Mouse (Mus musculus) heart, embryonic 13.5 days (tissue): ENCODE data around the gene Zfp36l2. TPM values are rescaled to one million over a fixed set of nuclear protein-coding genes. Genes with fewer than 3 reads are reported as not detected.
A peak's percentile ranks its signal among the peaks of the same experiment; 100 is the strongest.

Experiments
- ATAC-seq: fragments of 200-750 bp; cut with Nextera tagmentation; 2 replicates; pipeline ENCODE4 v1.8.0; 2017; ENCODE audit warnings: moderate TSS enrichment; ENCODE audit not compliant: insufficient number of reproducible peaks, low FRiP score, low TSS enrichment; ENCODE audit errors: extremely low read depth
- H3K27ac ChIP-seq: fragments of 300-500 bp; sonication (generic); replicated peaks from 2 replicates; pipeline ENCODE4 v1.5.1; 2015; ENCODE audit warnings: moderate library complexity, mild to moderate bottlenecking, inconsistent platforms
- H3K27me3 ChIP-seq: fragments of 300-500 bp; sonication (generic); replicated peaks from 2 replicates; pipeline ENCODE4 v1.6.1; 2015; ENCODE audit warnings: mild to moderate bottlenecking, inconsistent platforms
- H3K36me3 ChIP-seq: fragments of 300-500 bp; sonication (generic); 2 replicates; pipeline ENCODE4 v1.6.1; 2015; ENCODE audit warnings: mild to moderate bottlenecking, inconsistent platforms
- H3K4me1 ChIP-seq: fragments of 300-500 bp; sonication (generic); 2 replicates; pipeline ENCODE4 v1.6.1; 2015; ENCODE audit warnings: inconsistent platforms
- H3K4me2 ChIP-seq: fragments of 300-500 bp; sonication (generic); 2 replicates; pipeline ENCODE4 v1.6.1; 2015; ENCODE audit warnings: inconsistent platforms, mild to moderate bottlenecking, moderate library complexity
- H3K4me3 ChIP-seq: fragments of 300-500 bp; sonication (generic); 2 replicates; pipeline ENCODE4 v1.5.1; 2015; ENCODE audit warnings: moderate library complexity, mild to moderate bottlenecking, inconsistent platforms
- H3K9ac ChIP-seq: fragments of 300-500 bp; sonication (generic); 2 replicates; pipeline ENCODE4 v1.6.1; 2015; ENCODE audit warnings: inconsistent platforms, mild to moderate bottlenecking, moderate library complexity
- H3K9me3 ChIP-seq: fragments of 300-500 bp; sonication (generic); 2 replicates; pipeline ENCODE4 v1.6.1; 2016; ENCODE audit warnings: inconsistent platforms
- WGBS: fragments of 180-500 bp; shearing (Covaris S2); methylation state at CpG from one replicate; pipeline ENCODE4 v1.1.7; 2015; ENCODE audit warnings: mixed read lengths; 5-methylcytosine and 5-hydroxymethylcytosine counted together
- polyA plus RNA-seq: library from polyadenylated mRNA; unstranded; fragments of >200 nt; fragmentation: Nextera tagmentation; extraction: Ambion mirVana; gene quantifications from 2 replicates; pipeline ENCODE4 v1.2.1, GENCODE M21; 2015

Gene Zfp36l2
- polyA plus RNA-seq, 1 experiment from 2014 or later: 6.2 TPM

DNA sequence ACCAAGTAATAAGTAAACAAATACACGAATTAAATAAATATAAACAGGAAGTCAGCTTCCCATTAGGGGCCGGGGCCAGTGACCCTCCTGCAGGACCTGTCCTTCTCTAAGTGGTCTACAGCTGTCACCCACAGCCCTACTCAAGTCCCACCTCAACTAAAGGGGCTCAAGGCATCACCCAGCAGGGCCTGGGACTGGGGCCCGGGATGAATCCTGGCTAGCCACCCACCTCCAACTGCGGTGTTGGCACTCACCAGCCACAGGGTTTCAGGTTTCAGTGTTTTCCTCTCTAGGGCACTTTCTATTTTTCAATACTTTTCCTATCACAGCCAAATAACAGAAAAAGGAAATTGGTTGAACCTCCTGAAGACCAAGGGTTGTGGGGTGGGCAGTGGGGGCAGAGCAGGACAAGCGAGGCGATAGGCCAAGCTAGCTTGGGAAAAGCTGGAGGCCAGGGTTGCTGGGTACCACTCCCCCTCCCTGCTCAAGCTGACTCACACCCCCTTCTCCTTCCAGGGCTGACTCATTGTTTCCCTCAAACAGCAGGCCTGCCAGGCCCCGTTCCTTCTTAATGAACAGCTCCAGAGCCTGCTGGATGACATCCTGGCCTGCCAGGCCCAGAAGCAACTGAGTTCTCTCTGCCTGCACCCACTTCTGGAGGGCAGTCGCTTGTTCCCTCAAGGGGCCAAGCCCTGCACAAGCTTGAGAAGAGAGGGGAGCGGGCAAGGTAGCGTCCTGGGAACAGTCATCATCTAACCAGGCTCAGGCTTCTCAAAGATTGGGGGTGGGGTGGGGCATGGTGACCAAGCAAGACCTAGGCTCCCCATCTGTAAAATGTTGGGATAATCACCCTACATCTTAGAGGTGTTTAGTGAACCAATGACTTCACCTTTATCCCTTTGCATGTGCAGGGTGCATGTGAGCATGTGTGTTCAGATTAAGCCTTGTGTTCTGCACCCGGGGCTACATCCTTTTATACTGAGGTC, 39.0 kb downstream of the Zfp36l2 start:
- Histone ChIP-seq H3K4me3 (no peak overlapping the region), H3K4me1 (peaks cover 93% of the 10 kb centered on the region), H3K27me3 (no peaks in the 10 kb centered on the region), H3K36me3 (no peaks in the 10 kb centered on the region), H3K27ac (peak overlapping the region; percentile 85), H3K4me2 (peak overlapping the region; percentile 41), H3K9me3 (no peaks in the 10 kb centered on the region), H3K9ac (peak overlapping the region; percentile 59)
- 24% methylated on average over 11 of the region's 11 CpGs for WGBS
- peak; percentile 78 for ATAC-seq

DNA sequence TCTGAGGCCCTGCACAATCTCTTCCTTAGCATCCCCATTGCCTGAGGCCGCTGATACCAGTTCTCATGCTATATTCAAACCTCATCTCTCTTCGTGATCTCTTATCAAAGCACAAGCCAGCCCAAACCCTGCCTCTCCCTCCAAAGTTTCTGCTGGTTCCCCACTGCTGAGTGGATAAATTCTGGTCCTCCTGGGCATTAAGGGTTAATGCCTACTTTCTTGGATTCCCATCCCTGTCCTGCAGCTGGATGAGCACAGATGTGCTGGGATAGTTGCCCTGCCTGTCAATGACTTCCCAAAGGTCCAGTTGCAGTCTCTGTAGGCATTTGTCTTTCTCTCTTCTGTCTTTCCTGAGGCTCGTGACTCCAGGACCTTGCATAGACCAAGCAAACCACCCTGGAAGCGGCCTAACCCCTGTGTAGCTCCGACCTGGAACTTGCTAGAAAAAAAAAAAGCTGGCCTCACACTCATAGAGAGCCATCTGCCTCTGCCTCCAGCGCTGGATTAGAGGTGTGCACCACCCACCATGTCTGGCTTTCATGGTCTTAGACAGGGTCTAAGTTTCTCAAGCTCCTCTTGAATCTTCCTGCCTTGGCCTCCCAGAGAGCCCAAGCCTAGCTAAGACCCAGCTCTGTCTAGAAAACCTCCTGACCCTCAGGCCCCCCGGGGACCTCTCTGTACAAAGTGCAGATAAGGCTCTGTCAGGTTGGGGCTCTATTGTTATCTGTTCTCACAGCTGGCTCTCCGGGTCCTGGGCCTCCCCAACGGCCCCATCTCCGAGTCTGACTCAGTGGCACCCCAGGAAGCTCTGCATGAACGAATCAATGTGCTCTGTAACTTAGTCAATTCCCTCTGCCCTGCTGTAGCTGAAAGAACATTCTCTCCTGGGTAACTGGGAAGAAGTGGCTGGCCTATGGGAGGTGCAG, 40.3 kb downstream of the Zfp36l2 start:
- 42% methylated on average over 11 of the region's 11 CpGs for WGBS

DNA sequence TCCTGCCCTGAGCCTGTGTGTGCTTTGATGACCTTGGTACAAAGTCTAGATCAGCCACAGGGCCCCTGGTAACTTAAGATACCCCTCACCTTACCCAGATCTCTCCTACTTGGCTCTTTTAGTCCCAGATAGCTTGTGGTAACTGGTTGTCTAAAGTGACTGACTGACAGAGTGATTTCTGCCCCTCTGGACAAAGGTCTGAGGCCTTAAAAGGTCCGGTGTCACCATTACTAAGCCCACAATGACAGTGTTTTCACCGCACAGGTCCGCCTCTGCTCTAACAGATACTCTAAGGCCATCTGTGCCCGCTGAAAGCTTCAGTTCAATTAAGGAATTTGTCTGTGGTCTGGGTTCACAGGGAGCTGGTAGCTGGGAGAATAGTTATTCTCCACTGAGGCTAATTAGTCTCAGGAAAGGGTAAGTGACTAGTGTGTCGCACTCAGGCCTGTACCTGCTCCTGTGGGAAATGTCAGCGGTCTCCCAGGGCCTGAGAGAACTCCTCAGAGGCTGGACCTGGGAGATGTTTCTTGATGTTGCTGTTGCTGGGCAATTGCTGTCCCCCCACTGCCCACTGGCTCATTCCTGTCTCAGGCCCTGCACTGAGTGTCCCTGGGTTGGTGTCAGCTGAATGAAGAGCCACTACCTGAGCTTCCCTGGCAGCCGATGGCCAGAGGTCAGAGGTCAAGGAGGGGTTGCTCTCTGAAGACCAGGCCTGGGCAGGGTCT, 41.1 kb downstream of the Zfp36l2 start:
- Histone ChIP-seq H3K9me3 (no peaks in the 10 kb centered on the region), H3K4me2 (peak overlapping the region; percentile 41), H3K9ac (peak overlapping the region; percentile 65), H3K27ac (peak overlapping the region; percentile 85), H3K27me3 (no peaks in the 10 kb centered on the region), H3K4me3 (no peak overlapping the region; the same call in 1 of the 2 replicates), H3K4me1 (peaks cover 93% of the 10 kb centered on the region), H3K36me3 (no peaks in the 10 kb centered on the region)
- no peak for ATAC-seq
- WGBS: 62% methylated on average over 7 of the region's 7 CpGs

More for the DNA sequence above, 40.3 kb downstream of the Zfp36l2 start:
- Histone ChIP-seq H3K4me1 (peaks cover 93% of the 10 kb centered on the region), H3K27me3 (no peaks in the 10 kb centered on the region), H3K9me3 (no peaks in the 10 kb centered on the region), H3K27ac (peak overlapping the region; percentile 85), H3K9ac (peak overlapping the region; percentile 65), H3K36me3 (no peaks in the 10 kb centered on the region), H3K4me2 (peak overlapping the region; percentile 41), H3K4me3 (no peak overlapping the region; the same call in 1 of the 2 replicates)
- peak; percentile 53 for ATAC-seq

DNA sequence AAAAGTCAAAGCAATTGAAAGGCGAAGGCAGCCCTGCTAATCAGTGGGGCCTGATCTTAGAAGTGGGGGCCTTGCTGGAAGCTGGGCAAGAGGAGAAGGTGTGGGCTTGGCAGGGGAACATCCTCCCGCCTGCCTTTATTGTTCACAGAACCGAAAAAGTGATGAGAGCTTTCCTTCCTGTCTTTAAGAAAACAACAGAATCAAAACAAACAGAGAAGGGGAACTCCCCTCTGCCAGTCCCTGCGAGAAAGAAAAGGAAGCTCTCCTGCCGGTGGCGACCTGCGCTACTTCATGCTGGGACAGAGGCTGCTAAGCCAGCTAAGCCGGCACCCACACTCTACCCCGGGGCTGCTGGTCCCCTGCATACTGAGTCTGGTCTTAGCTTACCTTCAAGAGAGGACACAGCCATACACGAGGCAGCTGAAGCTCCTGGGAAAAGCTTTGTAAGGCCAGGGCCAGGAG, 41.9 kb downstream of the Zfp36l2 start:
- ATAC-seq: no peak

DNA sequence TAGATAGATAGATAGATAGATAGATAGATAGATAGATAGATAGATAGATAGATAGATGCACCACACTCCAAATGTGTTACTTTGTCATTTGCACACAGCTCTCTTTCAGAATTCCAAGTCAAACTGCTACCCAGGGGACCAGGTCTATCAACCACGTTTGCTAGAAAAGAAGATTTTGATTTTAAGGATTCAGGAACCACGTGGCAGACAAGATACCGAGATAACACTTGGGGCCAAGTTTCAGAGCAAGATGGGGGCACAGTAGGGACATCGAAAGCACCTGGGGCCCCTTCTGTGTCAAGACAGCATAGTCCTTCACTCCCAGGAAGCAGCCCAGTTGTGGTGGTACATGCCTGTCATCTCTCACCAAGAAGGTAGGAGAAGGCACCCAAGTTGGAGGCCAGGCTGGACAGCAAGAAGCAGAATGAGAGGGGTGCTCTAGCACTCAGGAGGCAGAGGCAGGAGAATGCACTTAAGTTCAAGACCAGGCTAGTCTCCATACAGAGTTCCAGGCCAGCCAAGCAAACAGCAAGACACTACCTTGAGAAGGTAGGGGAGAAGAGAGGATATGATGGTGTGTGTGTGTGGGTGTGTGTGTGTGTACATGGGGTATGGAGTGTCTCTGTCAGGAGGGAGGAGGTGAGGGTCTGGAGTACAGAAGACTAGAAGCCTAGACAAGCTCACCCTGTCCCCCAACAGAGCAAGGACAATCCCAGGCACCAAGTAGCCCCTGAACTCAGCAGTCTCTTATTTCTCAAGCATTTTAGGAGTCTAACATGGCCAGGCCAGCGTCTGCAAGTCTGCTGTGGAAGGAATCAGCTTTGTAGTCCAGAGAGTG, 42.8 kb downstream of the Zfp36l2 start:
- no peak overlapping the region for H3K4me2 ChIP-seq
- no peak overlapping the region for H3K9ac ChIP-seq
- peak overlapping the region; percentile 85 for H3K27ac ChIP-seq
- H3K4me1 ChIP-seq: peaks cover 97% of the 10 kb centered on the region
- H3K9me3 ChIP-seq: no peaks in the 10 kb centered on the region
- no peaks in the 10 kb centered on the region for H3K36me3 ChIP-seq
- ATAC-seq: no peak
- no peaks in the 10 kb centered on the region for H3K27me3 ChIP-seq
- 75% methylated on average over 5 of the region's 5 CpGs for whole genome bisulfite sequencing
- H3K4me3 ChIP-seq: no peak overlapping the region

More for the DNA sequence above, 41.9 kb downstream of the Zfp36l2 start:
- Histone ChIP-seq H3K27me3 (no peaks in the 10 kb centered on the region), H3K4me3 (no peak overlapping the region), H3K4me2 (peak overlapping the region; percentile 41), H3K36me3 (no peaks in the 10 kb centered on the region), H3K9ac (peak overlapping the region; percentile 53; the same call in 1 of the 2 replicates), H3K27ac (peak overlapping the region; percentile 85), H3K4me1 (peaks cover 96% of the 10 kb centered on the region), H3K9me3 (no peaks in the 10 kb centered on the region)
- 20% methylated on average over 10 of the region's 10 CpGs for WGBS

DNA sequence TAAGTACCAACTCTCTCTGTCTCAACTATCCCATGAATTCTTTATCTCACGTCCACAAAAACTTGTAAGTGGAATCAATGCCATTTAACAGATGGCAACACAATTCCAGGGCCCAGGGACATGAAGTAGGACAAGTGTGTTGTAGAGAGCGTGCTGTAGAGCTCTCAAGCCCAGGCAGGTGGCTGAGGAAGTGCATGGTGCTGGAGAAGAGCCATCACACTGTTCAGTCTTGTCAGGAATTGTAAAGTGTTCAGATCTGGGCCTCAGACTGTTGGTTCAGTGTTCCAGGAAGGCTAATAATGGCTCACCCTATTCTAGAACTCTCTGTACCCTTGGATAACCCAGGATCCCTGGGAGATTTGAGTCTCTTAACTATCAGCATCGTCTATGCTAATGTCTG, 43.6 kb downstream of the Zfp36l2 start:
- Histone ChIP-seq H3K36me3 (no peaks in the 10 kb centered on the region), H3K4me1 (peaks cover 89% of the 10 kb centered on the region)
- 89% methylated on average over 3 of the region's 3 CpGs for WGBS

DNA sequence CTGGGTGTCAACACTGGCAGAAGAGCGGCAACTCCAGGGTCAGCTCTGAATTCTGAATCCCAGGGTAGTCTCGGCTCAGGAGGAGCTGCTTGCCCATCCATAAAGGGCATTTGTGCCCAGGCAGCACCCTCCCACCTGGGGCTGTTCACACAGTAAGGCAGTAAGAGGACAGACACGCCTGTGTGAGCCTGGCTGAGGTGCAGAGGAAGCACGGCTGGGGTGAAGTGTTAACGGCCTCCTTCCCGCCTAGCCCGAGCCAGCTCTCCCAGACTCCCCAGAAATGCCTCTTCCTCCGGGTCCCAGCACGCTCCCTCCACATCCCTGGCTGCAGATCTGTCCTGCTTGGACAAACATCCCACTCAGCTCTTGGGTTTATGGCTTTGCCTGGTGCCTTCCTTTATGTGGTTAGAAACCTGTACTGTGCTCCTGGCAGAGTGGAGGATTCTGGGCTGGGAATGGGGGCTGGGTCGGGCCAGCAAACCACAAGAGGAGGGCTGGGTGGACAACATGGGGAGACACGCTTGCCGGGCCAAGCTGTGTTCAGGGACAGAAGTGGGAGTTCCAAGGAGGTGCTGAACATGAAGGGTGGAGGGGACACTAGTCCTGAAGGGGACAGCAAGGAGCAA, 44.4 kb downstream of the Zfp36l2 start:
- Histone ChIP-seq H3K27me3 (no peaks in the 10 kb centered on the region; the same call in 1 of the 2 replicates), H3K9ac (peak overlapping the region; percentile 12), H3K4me3 (no peak overlapping the region), H3K4me1 (peaks cover 81% of the 10 kb centered on the region), H3K27ac (peak overlapping the region; percentile 20; the same call in 1 of the 2 replicates), H3K4me2 (no peak overlapping the region), H3K9me3 (no peaks in the 10 kb centered on the region), H3K36me3 (no peaks in the 10 kb centered on the region)
- 36% methylated on average over 12 of the region's 12 CpGs for WGBS
- no peak for ATAC-seq

More for the DNA sequence above, 43.6 kb downstream of the Zfp36l2 start:
- Histone ChIP-seq H3K9ac (no peak overlapping the region), H3K9me3 (no peaks in the 10 kb centered on the region), H3K27ac (no peak overlapping the region), H3K4me3 (no peak overlapping the region), H3K27me3 (no peaks in the 10 kb centered on the region), H3K4me2 (no peak overlapping the region)
- no peak for ATAC-seq

DNA sequence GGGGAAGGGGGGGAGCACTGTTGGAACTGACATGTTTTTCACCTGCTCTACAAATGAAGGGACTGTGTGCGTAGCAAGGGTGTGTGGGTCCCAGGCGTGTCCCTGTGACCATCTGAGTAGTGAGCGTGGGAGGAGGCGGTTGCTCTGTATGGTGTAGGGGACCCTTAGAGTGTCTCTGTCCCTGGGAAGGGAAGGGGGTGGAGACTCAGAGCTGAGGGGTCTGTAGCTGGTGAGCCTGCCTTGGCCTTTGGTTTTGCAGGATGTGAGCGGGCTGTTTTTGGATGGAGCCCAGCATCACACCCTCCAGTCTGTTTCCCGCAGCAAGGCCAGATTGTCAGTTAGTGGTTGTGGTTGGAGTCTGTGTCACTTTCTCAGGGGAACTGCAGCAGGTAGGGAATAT, 46.1 kb downstream of the Zfp36l2 start:
- Histone ChIP-seq H3K27me3 (peaks cover 6% of the 10 kb centered on the region; the same call in 1 of the 2 replicates), H3K27ac (peak overlapping the region; percentile 92), H3K4me2 (peak overlapping the region; percentile 18; the same call in 1 of the 2 replicates), H3K9ac (0 out of 2 replicates have a peak overlapping the region, but pooled peaks have one; percentile 39), H3K4me3 (no peak overlapping the region), H3K36me3 (no peaks in the 10 kb centered on the region), H3K9me3 (no peaks in the 10 kb centered on the region), H3K4me1 (peaks cover 75% of the 10 kb centered on the region)
- no peak for ATAC-seq
- WGBS: 61% methylated on average over 6 of the region's 6 CpGs

DNA sequence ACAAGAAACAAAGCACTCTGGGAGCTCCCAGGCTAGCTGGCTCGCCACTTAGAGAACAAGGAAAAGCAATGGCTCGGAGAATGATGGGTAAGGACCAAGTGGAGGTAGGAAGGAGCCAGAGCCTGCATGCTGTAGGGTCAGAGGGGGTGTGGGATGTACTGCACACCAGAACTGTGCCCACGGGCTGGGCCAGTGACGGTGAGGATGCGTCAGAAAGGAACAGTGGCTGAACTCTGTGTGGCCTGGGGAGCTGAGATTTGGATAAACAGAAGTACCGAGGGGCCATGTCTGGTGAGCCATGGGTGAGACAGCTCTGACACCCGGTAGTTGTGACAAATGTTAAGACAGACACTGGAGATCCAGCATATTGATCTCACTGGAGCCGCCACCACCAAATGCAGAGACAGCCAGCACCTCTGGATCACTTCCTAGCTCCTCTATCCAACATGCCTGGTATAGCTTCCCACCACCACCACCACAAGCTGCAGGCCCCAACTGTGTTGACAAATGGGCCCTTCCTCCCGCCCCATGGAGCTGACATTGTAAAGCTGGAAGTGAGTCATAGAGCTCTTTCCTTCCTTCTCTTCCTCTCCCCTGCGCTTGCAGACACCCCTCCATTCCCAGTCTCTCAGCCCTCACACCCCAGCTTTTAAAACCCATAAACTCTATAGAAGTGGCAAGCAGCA, 46.8 kb downstream of the Zfp36l2 start:
- Histone ChIP-seq H3K27ac (peak overlapping the region; percentile 92), H3K9ac (peak overlapping the region; percentile 39; the same call in 1 of the 2 replicates), H3K27me3 (peaks cover 10% of the 10 kb centered on the region; the same call in 1 of the 2 replicates), H3K4me2 (peak overlapping the region; percentile 18; the same call in 1 of the 2 replicates), H3K36me3 (no peaks in the 10 kb centered on the region), H3K4me3 (no peak overlapping the region), H3K4me1 (peaks cover 74% of the 10 kb centered on the region), H3K9me3 (no peaks in the 10 kb centered on the region)
- 0 out of 2 replicates have a peak, but pooled peaks have one; percentile 26 for ATAC-seq
- 47% methylated on average over 10 of the region's 10 CpGs for WGBS
